Mouse (Mus musculus): ENCODE data around the gene Nod1. TPM values are rescaled to one million over a fixed set of nuclear protein-coding genes. Genes with fewer than 3 reads are reported as not detected.

Nod1 gene
- total RNA-seq, 4 experiments from 2014 or later = 4.7 to 7.6 (median 6.2) TPM

- no peak for DNase-seq (ENCODE audit: low spot score in 2 of 2)
Observed at GRCm38 (mm10) chr6:54890221-54890620, 82.2 kb downstream of the Nod1 start.

- DNase-seq (ENCODE audit: low spot score in 2 of 2) = no peak
Observed at GRCm38 (mm10) chr6:54886195-54886594, 86.2 kb downstream of the Nod1 start.

- no peak for DNase-seq (ENCODE audit: low spot score in 2 of 2)
Observed at GRCm38 (mm10) chr6:54883424-54883823, 89.0 kb downstream of the Nod1 start.

- DNase-seq (ENCODE audit: low spot score in 2 of 2) = no peak
Observed at GRCm38 (mm10) chr6:54880086-54880485, 92.3 kb downstream of the Nod1 start.

GRCm38 (mm10) chr6:54878546-54878945 lies 93.9 kb downstream of the Nod1 start:
- no peak for DNase-seq (ENCODE audit: low spot score in 2 of 2)

- no peak for DNase-seq (ENCODE audit: low spot score in 2 of 2)
Observed at GRCm38 (mm10) chr6:54877651-54878050, 94.8 kb downstream of the Nod1 start.

- DNase-seq (ENCODE audit: low spot score in 2 of 2) = no peak
Observed at GRCm38 (mm10) chr6:54876782-54877181, 95.6 kb downstream of the Nod1 start.

Other genes with a start within 250 kb of the Nod1 start
- gene Znrf2, start 155.7 kb downstream of the Nod1 start, total RNA-seq (2022) = 10 to 100 TPM; 20.1 to 33.5 (median 22.8) TPM
- gene Ggct, start 20.3 kb upstream of the Nod1 start, total RNA-seq (2022) = 10 to 100 TPM; 30.2 to 38.7 (median 34.5) TPM
- gene Gars, start 65.4 kb upstream of the Nod1 start, total RNA-seq (2022) = 100 to 1,000 TPM; 125 to 137 (median 130) TPM
- gene Crhr2, start 160.4 kb upstream of the Nod1 start, total RNA-seq (2022) = 1 to 10 TPM; 4.0 to 5.9 (median 5.3) TPM
- 1 to 10 TPM; 1.2 to 6.0 (median 3.1) TPM for gene Inmt, start 202.4 kb upstream of the Nod1 start, total RNA-seq (2022)
- gene Mindy4, start 230.8 kb upstream of the Nod1 start, total RNA-seq (2022) = 10 to 100 TPM; 11.9 to 13.8 (median 12.8) TPM